Mouse (Mus musculus) CH12.LX (cell line): ENCODE data around the gene Slc9a9.

ENCODE experiments used
- CTCF ChIP-seq, 2 experiments: IDR thresholded peaks in 1 of 2; conservative IDR thresholded peaks in 1 of 2; 2 replicates each; pipeline ENCODE4 v1.5.1; 2011 to 2012; ENCODE audit warnings: low read depth in 2 of 2, low read length in 2 of 2, improper control_type of control experiment in 1 of 2, inconsistent platforms in 1 of 2, mild to moderate bottlenecking in 1 of 2, moderate library complexity in 1 of 2
- E2F4 ChIP-seq: IDR thresholded peaks from 2 replicates; pipeline ENCODE4 v1.6.1; 2011; ENCODE audit warnings: low read depth, low read length, improper control_type of control experiment; ENCODE audit not compliant: insufficient replicate concordance
- EP300 ChIP-seq: IDR thresholded peaks from 2 replicates; pipeline ENCODE4 v1.6.1; 2011; ENCODE audit warnings: low read length, improper control_type of control experiment
- KAT2A ChIP-seq: IDR thresholded peaks from 2 replicates; pipeline ENCODE4 v1.6.1; 2012; ENCODE audit warnings: low read length, improper control_type of control experiment, inconsistent platforms; ENCODE audit not compliant: insufficient replicate concordance
- MYC ChIP-seq: IDR thresholded peaks from 2 replicates; pipeline ENCODE4 v1.6.1; 2011; ENCODE audit warnings: low read depth, mild to moderate bottlenecking, improper control_type of control experiment, low read length
- POLR2A ChIP-seq: IDR thresholded peaks from 2 replicates; pipeline ENCODE4 v1.6.1; 2011; ENCODE audit warnings: low read depth, mild to moderate bottlenecking, improper control_type of control experiment, low read length
- POLR2AphosphoS2 ChIP-seq: IDR thresholded peaks from 2 replicates; pipeline ENCODE4 v1.6.1; 2011; ENCODE audit warnings: low read depth, low read length, improper control_type of control experiment
- RAD21 ChIP-seq: IDR thresholded peaks from 2 replicates; pipeline ENCODE4 v1.6.1; 2011; ENCODE audit warnings: low read depth, mild to moderate bottlenecking, low read length, improper control_type of control experiment, moderate library complexity
- SMC3 ChIP-seq: IDR thresholded peaks from 2 replicates; pipeline ENCODE4 v1.6.1; 2011; ENCODE audit warnings: low read depth, low read length, improper control_type of control experiment
- TBP ChIP-seq: conservative IDR thresholded peaks from 2 replicates; pipeline ENCODE4 v1.6.1; 2011; ENCODE audit warnings: low read depth, low read length, improper control_type of control experiment
- USF1 ChIP-seq: IDR thresholded peaks from 2 replicates; pipeline ENCODE4 v1.6.1; 2014; ENCODE audit warnings: low read depth, mild to moderate bottlenecking, inconsistent platforms, low read length, improper control_type of control experiment
- ZC3H11A ChIP-seq: IDR thresholded peaks from 2 replicates; pipeline ENCODE4 v1.6.1; 2012; ENCODE audit warnings: low read depth, mild to moderate bottlenecking, inconsistent platforms, low read length, improper control_type of control experiment

GRCm38 (mm10) chr9:95042420-95042819, 372.7 kb downstream of the Slc9a9 start:
- TF ChIP-seq E2F4 (no peak), RAD21 (no peak), POLR2A (no peak), CTCF (conservative IDR thresholded peaks at IDR 0.05 in 1 of 2, IDR thresholded peaks at IDR 0.05 in 1 of 2; ENCODE audit: low read depth in 2 of 2, low read length in 2 of 2) (no peak), ZC3H11A (no peak), SMC3 (no peak), USF1 (no peak), EP300 (no peak), TBP (no peak), POLR2AphosphoS2 (no peak), MYC (no peak), KAT2A (no peak)
